ENCODE assay signal across 16 mouse cellular contexts in genomic region chr13:43714741-43715140, GRCm38 (mm10).
A peak's percentile ranks its signal among the peaks of the same experiment; 100 is the strongest.
DNase-seq lines count a peak whose midpoint lies in the region; ATAC-seq lines count a peak whose summit lies in the region.
"Had no signal": no experiment of that assay in that cellular context is flagged by ENCODE, and none has a peak within 500 bp of the region (broad histone marks: within the 10 kb centered on the region; RNA-seq: fewer than 3 reads in every experiment).

No protein-coding gene starts in this region.

- ATAC-seq in cerebellum, adult (ENCODE audit: insufficient number of reproducible peaks, low FRiP score, low TSS enrichment), result no peak
- ATAC-seq: forebrain, embryonic 14.5 days; inflammation-experienced regulatory T-cells, adult 6 months had no signal

- peak; percentile 65 for DNase-seq in cerebellum, adult 9-11 months
- DNase-seq in layer of hippocampus, adult 9-11 months, result peak; percentile 59
- DNase-seq in layer of hippocampus, postnatal 36 days, result no peak
- DNase-seq in brain, adult 2 months (ENCODE audit: low read depth, low spot score), result peak; percentile 92
- peak; percentile 16 for DNase-seq in gonadal fat pad, adult 2 months (ENCODE audit: low read depth)
- DNase-seq in neural tube, embryonic 10.5 days (ENCODE audit: extremely low spot score, low spot score), result no peak
- DNase-seq: adrenal gland, postnatal 25 days; gastrocnemius, adult 2 months; heart, postnatal 14 days; kidney, adult 2 months; kidney, postnatal 10 days; thymus, adult 18-20 months; thymus, postnatal 4 days had no signal

Comparison
In these comparisons a context has a peak if more than half of its experiments do, and no peak if none do; other contexts are left out.
1. DNase-seq: peak in cerebellum, adult 9-11 months (single experiment), layer of hippocampus, adult 9-11 months (single experiment), brain, adult 2 months (single experiment) and gonadal fat pad, adult 2 months (single experiment); none in layer of hippocampus, postnatal 36 days (0 of 2) and neural tube, embryonic 10.5 days (single experiment).